Mouse (Mus musculus): ENCODE results near the gene Gpr132. TPM values are rescaled to one million over a fixed set of nuclear protein-coding genes. Genes with fewer than 3 reads are reported as not detected.

Gpr132 gene
- not detected in 2 replicates for polyA plus RNA-seq (2015; fragmentation: Nextera tagmentation; extraction: Ambion mirVana)

GRCm38 (mm10) chr12:112868178-112869087 lies at the start of gene Gpr132:
Gene Gpr132 (minus strand): TSS chr12:112868228.
- no peak for ATAC-seq (ENCODE audit: low read depth)
- H3K9me3 ChIP-seq: no peaks in the 10 kb centered on the region
- H3K4me2 ChIP-seq: no peak within 1 kb of the TSS
- peaks cover 6% of the 10 kb centered on the region for H3K4me1 ChIP-seq (replicated peaks)
- WGBS: 69% methylated on average over 13 of the region's 13 CpGs
- H3K27ac ChIP-seq (replicated peaks): no peak within 1 kb of the TSS
- H3K27me3 ChIP-seq: peaks cover 18% of the 10 kb centered on the region
- H3K9ac ChIP-seq: no peak within 1 kb of the TSS
- H3K4me3 ChIP-seq: no peak within 1 kb of the TSS
- no peaks in the 10 kb centered on the region for H3K36me3 ChIP-seq

GRCm38 (mm10) chr12:112917486-112917885 lies 49.5 kb upstream of the Gpr132 start:
- H3K27ac ChIP-seq (replicated peaks): no peak overlapping the region
- no peak for ATAC-seq (ENCODE audit: low read depth)
- H3K4me2 ChIP-seq: no peak overlapping the region
- WGBS: 79% methylated on average over 11 of the region's 11 CpGs
- no peak overlapping the region for H3K9ac ChIP-seq
- H3K27me3 ChIP-seq: no peaks in the 10 kb centered on the region
- H3K9me3 ChIP-seq: no peaks in the 10 kb centered on the region
- peaks cover 43% of the 10 kb centered on the region for H3K36me3 ChIP-seq
- no peak overlapping the region for H3K4me3 ChIP-seq
- H3K4me1 ChIP-seq (replicated peaks): peaks cover 55% of the 10 kb centered on the region

GRCm38 (mm10) chr12:112916698-112917400 lies 48.8 kb upstream of the Gpr132 start:
- Histone ChIP-seq H3K27ac (replicated peaks) (no peak overlapping the region), H3K36me3 (peaks cover 49% of the 10 kb centered on the region), H3K4me3 (no peak overlapping the region), H3K4me1 (replicated peaks) (peaks cover 48% of the 10 kb centered on the region), H3K9me3 (no peaks in the 10 kb centered on the region), H3K4me2 (no peak overlapping the region), H3K27me3 (no peaks in the 10 kb centered on the region), H3K9ac (no peak overlapping the region)
- whole genome bisulfite sequencing: 80% methylated on average over 16 of the region's 16 CpGs
- no peak for ATAC-seq (ENCODE audit: low read depth)

GRCm38 (mm10) chr12:112915587-112915986 lies 47.6 kb upstream of the Gpr132 start:
- WGBS: 36% methylated on average over 13 of the region's 13 CpGs
- Histone ChIP-seq H3K4me1 (replicated peaks) (peaks cover 38% of the 10 kb centered on the region), H3K9ac (0 out of 2 replicates have a peak overlapping the region, but pooled peaks have one; percentile 2), H3K9me3 (no peaks in the 10 kb centered on the region), H3K27me3 (no peaks in the 10 kb centered on the region), H3K4me2 (no peak overlapping the region), H3K4me3 (no peak overlapping the region), H3K27ac (replicated peaks) (no peak overlapping the region), H3K36me3 (peaks cover 62% of the 10 kb centered on the region)
- ATAC-seq (ENCODE audit: low read depth): peak; percentile 56; the same call in 1 of the 2 replicates

- Histone ChIP-seq H3K9ac (no peak overlapping the region), H3K4me2 (no peak overlapping the region), H3K4me1 (replicated peaks) (peaks cover 30% of the 10 kb centered on the region), H3K27ac (replicated peaks) (no peak overlapping the region), H3K36me3 (peaks cover 68% of the 10 kb centered on the region), H3K27me3 (no peaks in the 10 kb centered on the region), H3K4me3 (no peak overlapping the region), H3K9me3 (no peaks in the 10 kb centered on the region)
- no peak for ATAC-seq (ENCODE audit: low read depth)
- 85% methylated on average over 11 of the region's 11 CpGs for WGBS
Observed at GRCm38 (mm10) chr12:112914527-112914926, 46.5 kb upstream of the Gpr132 start.

- Histone ChIP-seq H3K27ac (replicated peaks) (no peak overlapping the region), H3K4me3 (no peak overlapping the region), H3K4me1 (replicated peaks) (peaks cover 30% of the 10 kb centered on the region), H3K36me3 (peaks cover 82% of the 10 kb centered on the region), H3K9ac (no peak overlapping the region), H3K9me3 (no peaks in the 10 kb centered on the region), H3K4me2 (no peak overlapping the region), H3K27me3 (no peaks in the 10 kb centered on the region)
- 85% methylated on average over 28 of the region's 28 CpGs for WGBS
- no peak for ATAC-seq (ENCODE audit: low read depth)
Observed at GRCm38 (mm10) chr12:112912951-112913745, 45.1 kb upstream of the Gpr132 start.

- Histone ChIP-seq H3K4me3 (no peak overlapping the region), H3K9ac (no peak overlapping the region), H3K4me2 (no peak overlapping the region), H3K27ac (replicated peaks) (no peak overlapping the region), H3K9me3 (no peaks in the 10 kb centered on the region), H3K4me1 (replicated peaks) (peaks cover 23% of the 10 kb centered on the region), H3K27me3 (no peaks in the 10 kb centered on the region), H3K36me3 (peaks cover 83% of the 10 kb centered on the region)
- ATAC-seq (ENCODE audit: low read depth): no peak
- 94% methylated on average over 17 of the region's 17 CpGs for WGBS
Observed at GRCm38 (mm10) chr12:112911701-112912100, 43.7 kb upstream of the Gpr132 start.

- H3K4me1 ChIP-seq (replicated peaks): no peaks in the 10 kb centered on the region
- no peak for ATAC-seq (ENCODE audit: low read depth)
- no peak overlapping the region for H3K9ac ChIP-seq
- no peaks in the 10 kb centered on the region for H3K27me3 ChIP-seq
- 92% methylated on average over 22 of the region's 22 CpGs for WGBS
- H3K4me3 ChIP-seq: no peak overlapping the region
- H3K4me2 ChIP-seq: no peak overlapping the region
- H3K27ac ChIP-seq (replicated peaks): no peak overlapping the region
- H3K36me3 ChIP-seq: peaks cover 75% of the 10 kb centered on the region
- no peaks in the 10 kb centered on the region for H3K9me3 ChIP-seq
Observed at GRCm38 (mm10) chr12:112908991-112909390, 41.0 kb upstream of the Gpr132 start.

GRCm38 (mm10) chr12:112905001-112905400 lies 37.0 kb upstream of the Gpr132 start:
- H3K36me3 ChIP-seq: peaks cover 39% of the 10 kb centered on the region
- no peak overlapping the region for H3K27ac ChIP-seq (replicated peaks)
- no peak overlapping the region for H3K4me2 ChIP-seq
- no peaks in the 10 kb centered on the region for H3K27me3 ChIP-seq
- H3K4me1 ChIP-seq (replicated peaks): peaks cover 4% of the 10 kb centered on the region; the same call in 1 of the 2 replicates
- H3K4me3 ChIP-seq: no peak overlapping the region
- ATAC-seq (ENCODE audit: low read depth): no peak
- no peaks in the 10 kb centered on the region for H3K9me3 ChIP-seq
- 79% methylated on average over 5 of the region's 5 CpGs for WGBS
- H3K9ac ChIP-seq: no peak overlapping the region

- Histone ChIP-seq H3K4me1 (replicated peaks) (peaks cover 4% of the 10 kb centered on the region; the same call in 1 of the 2 replicates), H3K36me3 (peaks cover 29% of the 10 kb centered on the region), H3K4me2 (no peak overlapping the region), H3K27me3 (no peaks in the 10 kb centered on the region), H3K9me3 (no peaks in the 10 kb centered on the region), H3K4me3 (no peak overlapping the region), H3K27ac (replicated peaks) (no peak overlapping the region), H3K9ac (no peak overlapping the region)
- no peak for ATAC-seq (ENCODE audit: low read depth)
- WGBS: 71% methylated on average over 8 of the region's 8 CpGs
Observed at GRCm38 (mm10) chr12:112903941-112904340, 35.9 kb upstream of the Gpr132 start.

GRCm38 (mm10) chr12:112900641-112901040 lies 32.6 kb upstream of the Gpr132 start:
- 87% methylated on average over 9 of the region's 9 CpGs for WGBS
- ATAC-seq (ENCODE audit: low read depth): no peak

More at GRCm38 (mm10) chr12:112900641-112901040, 32.6 kb upstream of the Gpr132 start:
- Histone ChIP-seq H3K4me3 (no peak overlapping the region), H3K36me3 (peaks cover 13% of the 10 kb centered on the region), H3K9me3 (no peaks in the 10 kb centered on the region), H3K27ac (replicated peaks) (no peak overlapping the region), H3K27me3 (no peaks in the 10 kb centered on the region), H3K4me2 (no peak overlapping the region), H3K4me1 (replicated peaks) (peaks cover 22% of the 10 kb centered on the region), H3K9ac (no peak overlapping the region)

Measured in neural tube, embryonic 13.5 days (tissue).